Comparison of ENCODE assay signal across 14 mouse cellular contexts in genomic region chr16:92435431-92435985, GRCm38 (mm10). TPM values are rescaled to one million over a fixed set of nuclear protein-coding genes. Genes with fewer than 3 reads are reported as not detected.
A peak's percentile ranks its signal among the peaks of the same experiment; 100 is the strongest.
DNase-seq lines count a peak whose midpoint lies in the region; ATAC-seq and TF ChIP-seq lines count a peak whose summit lies in the region.
"Had no signal": no experiment of that assay in that cellular context is flagged by ENCODE, and none has a peak within 500 bp of the region (broad histone marks: within the 10 kb centered on the region; RNA-seq: fewer than 3 reads in every experiment).

No protein-coding gene starts in this region.

- H3K4me2 ChIP-seq in limb, embryonic 12.5 days, result no peak overlapping the region
- no peak overlapping the region for H3K4me2 ChIP-seq in limb, embryonic 14.5 days (replicated peaks; ENCODE audit: low read depth, low read length, severe bottlenecking)
- no peak overlapping the region for H3K4me2 ChIP-seq in midbrain, postnatal 0 days (ENCODE audit: low read depth, low read length, poor library complexity, severe bottlenecking)
- H3K4me2 ChIP-seq: neural tube, embryonic 13.5 days had no signal

- no peak for TF ChIP-seq CTCF in midbrain, postnatal 0 days (IDR thresholded peaks at IDR 0.05)

- H3K36me3 ChIP-seq in heart, embryonic 10.5 days, result peaks cover 13% of the 10 kb centered on the region
- H3K36me3 ChIP-seq in limb, embryonic 12.5 days, result peaks cover 9% of the 10 kb centered on the region; the same call in 1 of the 2 replicates
- peaks cover 12% of the 10 kb centered on the region; the same call in 1 of the 2 replicates for H3K36me3 ChIP-seq in limb, embryonic 10.5 days
- peaks cover 3% of the 10 kb centered on the region for H3K36me3 ChIP-seq in limb, embryonic 14.5 days (ENCODE audit: control insufficient read depth, insufficient read depth, low read length)
- peaks cover 11% of the 10 kb centered on the region; the same call in 1 of the 2 replicates for H3K36me3 ChIP-seq in midbrain, postnatal 0 days (ENCODE audit: insufficient read depth, low read length)

- no peak for TF ChIP-seq POLR2A in limb, embryonic 14.5 days (IDR thresholded peaks at IDR 0.05; ENCODE audit: borderline replicate concordance, extremely low read depth, insufficient read depth, insufficient read length)

- no peak for ATAC-seq in limb, embryonic 12.5 days (ENCODE audit: insufficient number of reproducible peaks, insufficient read depth, low FRiP score, low TSS enrichment, low read depth)
- no peak for ATAC-seq in limb, embryonic 14.5 days (ENCODE audit: low FRiP score, low read depth)
- no peak for ATAC-seq in midbrain, postnatal 0 days (ENCODE audit: low FRiP score)
- ATAC-seq: CD4-positive, CD25-positive, alpha-beta regulatory T cell, adult 4 months had no signal

- intact Hi-C loops in heart, postnatal 36 days (cut with DNase I), result no loop called here

- peaks cover 58% of the 10 kb centered on the region for H3K4me1 ChIP-seq in heart, embryonic 10.5 days
- no peaks in the 10 kb centered on the region; the same call in 1 of the 2 replicates for H3K4me1 ChIP-seq in limb, embryonic 12.5 days (replicated peaks)
- H3K4me1 ChIP-seq in limb, embryonic 10.5 days, result peaks cover 7% of the 10 kb centered on the region; the same call in 1 of the 2 replicates
- H3K4me1 ChIP-seq in limb, embryonic 14.5 days (ENCODE audit: control insufficient read depth, insufficient read depth, low read length), result no peaks in the 10 kb centered on the region
- H3K4me1 ChIP-seq in midbrain, postnatal 0 days (ENCODE audit: insufficient read depth, low read length), result 0 out of 2 replicates have a peak, but pooled peaks cover 3% of the 10 kb centered on the region

- no peak for DNase-seq in heart, embryonic 10.5 days (ENCODE audit: low spot score)
- DNase-seq in heart, postnatal 36 days, result no peak
- DNase-seq in limb, embryonic 10.5 days (ENCODE audit: low spot score), result no peak
- no peak for DNase-seq in limb, embryonic 14.5 days (ENCODE audit: low spot score)
- no peak for DNase-seq in midbrain, postnatal 0 days (ENCODE audit: low spot score)
- DNase-seq in cerebellum, adult 18-20 months, result no peak
- DNase-seq: cerebellum, adult 9-10 months; kidney, adult 8-10 months; kidney, postnatal 36 days; left cerebral cortex, postnatal 4 days; right cerebral cortex, postnatal 4 days had no signal

- no peak overlapping the region for H3K4me3 ChIP-seq in heart, embryonic 10.5 days
- H3K4me3 ChIP-seq in limb, embryonic 12.5 days (replicated peaks), result no peak overlapping the region
- no peak overlapping the region for H3K4me3 ChIP-seq in limb, embryonic 10.5 days
- H3K4me3 ChIP-seq in limb, embryonic 14.5 days (replicated peaks; ENCODE audit: low read length), result no peak overlapping the region
- H3K4me3 ChIP-seq in midbrain, postnatal 0 days (ENCODE audit: low read depth, low read length), result no peak overlapping the region
- H3K4me3 ChIP-seq: neural tube, embryonic 13.5 days had no signal

- peak overlapping the region; percentile 73 for H3K27ac ChIP-seq in heart, embryonic 10.5 days
- H3K27ac ChIP-seq in limb, embryonic 12.5 days, result peak overlapping the region; percentile 41
- no peak overlapping the region for H3K27ac ChIP-seq in limb, embryonic 10.5 days
- 0 out of 2 replicates have a peak overlapping the region, but pooled peaks have one; percentile 38 for H3K27ac ChIP-seq in limb, embryonic 14.5 days (replicated peaks; ENCODE audit: low read depth, low read length)
- peak overlapping the region; percentile 43 for H3K27ac ChIP-seq in midbrain, postnatal 0 days (ENCODE audit: low read depth, low read length)
- H3K27ac ChIP-seq: neural tube, embryonic 13.5 days had no signal

- H3K9me3 ChIP-seq in heart, embryonic 10.5 days, result no peaks in the 10 kb centered on the region
- no peaks in the 10 kb centered on the region for H3K9me3 ChIP-seq in limb, embryonic 12.5 days
- no peaks in the 10 kb centered on the region for H3K9me3 ChIP-seq in limb, embryonic 10.5 days (replicated peaks)
- H3K9me3 ChIP-seq in limb, embryonic 14.5 days (ENCODE audit: control insufficient read depth, low read length), result no peaks in the 10 kb centered on the region
- H3K9me3 ChIP-seq in midbrain, postnatal 0 days (ENCODE audit: low read length), result no peaks in the 10 kb centered on the region
- H3K9me3 ChIP-seq: neural tube, embryonic 13.5 days had no signal

- 73% methylated on average over 18 of the region's 18 CpGs for WGBS in heart, embryonic 10.5 days
- 84% methylated on average over 18 of the region's 18 CpGs for WGBS in limb, embryonic 12.5 days
- WGBS in limb, embryonic 10.5 days, result 88% methylated on average over 18 of the region's 18 CpGs
- 79% methylated on average over 18 of the region's 18 CpGs for WGBS in limb, embryonic 14.5 days
- 72% methylated on average over 18 of the region's 18 CpGs for WGBS in midbrain, postnatal 0 days

- no peaks in the 10 kb centered on the region for H3K27me3 ChIP-seq in heart, embryonic 10.5 days (ENCODE audit: insufficient read depth, poor library complexity, severe bottlenecking)
- H3K27me3 ChIP-seq in limb, embryonic 12.5 days, result no peaks in the 10 kb centered on the region
- H3K27me3 ChIP-seq in limb, embryonic 10.5 days (ENCODE audit: low read depth, poor library complexity, severe bottlenecking), result no peaks in the 10 kb centered on the region
- no peaks in the 10 kb centered on the region for H3K27me3 ChIP-seq in limb, embryonic 14.5 days (ENCODE audit: control insufficient read depth, insufficient read depth, low read length)
- H3K27me3 ChIP-seq in midbrain, postnatal 0 days (ENCODE audit: insufficient read depth, low read length), result no peaks in the 10 kb centered on the region
- H3K27me3 ChIP-seq: neural tube, embryonic 13.5 days had no signal

- H3K9ac ChIP-seq in limb, embryonic 12.5 days (replicated peaks), result no peak overlapping the region
- H3K9ac ChIP-seq in limb, embryonic 14.5 days (ENCODE audit: low read depth, low read length, severe bottlenecking), result peak overlapping the region; percentile 2; the same call in 1 of the 2 replicates
- no peak overlapping the region for H3K9ac ChIP-seq in midbrain, postnatal 0 days (replicated peaks; ENCODE audit: low read length, poor library complexity, severe bottlenecking)
- H3K9ac ChIP-seq: neural tube, embryonic 13.5 days had no signal

RNA-seq across cellular contexts. Expression of gene Rcan1, which starts 35.2 kb away (rescaled TPM):
- 78.8 and 129 TPM in 2 replicates for polyA plus RNA-seq in heart, embryonic 10.5 days (2016; fragmentation: Nextera tagmentation; extraction: Ambion mirVana)
- 10 to 100 TPM; 50.8 to 99.4 TPM for total RNA-seq in heart, postnatal 36 days (2021)
- 32.3 and 32.6 TPM in 2 replicates for polyA plus RNA-seq in limb, embryonic 12.5 days (2016; fragmentation: Nextera tagmentation; extraction: Ambion mirVana)
- polyA plus RNA-seq in limb, embryonic 10.5 days (2016; fragmentation: Nextera tagmentation; extraction: Ambion mirVana), result 26.1 and 28.0 TPM in 2 replicates
- 27.0 and 28.2 TPM in 2 replicates for polyA plus RNA-seq in limb, embryonic 14.5 days (2012; rRNA removed)
- polyA plus RNA-seq in limb, embryonic 14.5 days (2014; fragmentation: Nextera tagmentation; extraction: Ambion mirVana), result 38.0 and 40.2 TPM in 2 replicates
- total RNA-seq in midbrain, postnatal 0 days (2014; rRNA removed), result 91.3 and 104 TPM in 2 replicates
- polyA plus RNA-seq in midbrain, postnatal 0 days (2015; fragmentation: Nextera tagmentation; extraction: Ambion mirVana), result 68.6 and 73.3 TPM in 2 replicates

RNA-seq across cellular contexts. Expression of gene Clic6, which starts 50.0 kb away (rescaled TPM):
- polyA plus RNA-seq in heart, embryonic 10.5 days (2016; fragmentation: Nextera tagmentation; extraction: Ambion mirVana), result 3.1 and 4.2 TPM in 2 replicates
- under 1 TPM; 0.08 to 0.25 TPM for total RNA-seq in heart, postnatal 36 days (2021)
- 1.2 and 1.9 TPM in 2 replicates for polyA plus RNA-seq in limb, embryonic 12.5 days (2016; fragmentation: Nextera tagmentation; extraction: Ambion mirVana)
- 0.64 and 0.84 TPM in 2 replicates for polyA plus RNA-seq in limb, embryonic 10.5 days (2016; fragmentation: Nextera tagmentation; extraction: Ambion mirVana)
- 2.2 and 2.7 TPM in 2 replicates for polyA plus RNA-seq in limb, embryonic 14.5 days (2012; rRNA removed)
- 1.5 and 2.3 TPM in 2 replicates for polyA plus RNA-seq in limb, embryonic 14.5 days (2014; fragmentation: Nextera tagmentation; extraction: Ambion mirVana)
- 2.1 and 3.5 TPM in 2 replicates for total RNA-seq in midbrain, postnatal 0 days (2014; rRNA removed)
- polyA plus RNA-seq in midbrain, postnatal 0 days (2015; fragmentation: Nextera tagmentation; extraction: Ambion mirVana), result 0.43 and 0.70 TPM in 2 replicates
- polyA plus RNA-seq: CD4-positive, CD25-positive, alpha-beta regulatory T cell, adult 4 months had no signal
